Mouse (Mus musculus): ENCODE data around the gene Gm7694.

DNA sequence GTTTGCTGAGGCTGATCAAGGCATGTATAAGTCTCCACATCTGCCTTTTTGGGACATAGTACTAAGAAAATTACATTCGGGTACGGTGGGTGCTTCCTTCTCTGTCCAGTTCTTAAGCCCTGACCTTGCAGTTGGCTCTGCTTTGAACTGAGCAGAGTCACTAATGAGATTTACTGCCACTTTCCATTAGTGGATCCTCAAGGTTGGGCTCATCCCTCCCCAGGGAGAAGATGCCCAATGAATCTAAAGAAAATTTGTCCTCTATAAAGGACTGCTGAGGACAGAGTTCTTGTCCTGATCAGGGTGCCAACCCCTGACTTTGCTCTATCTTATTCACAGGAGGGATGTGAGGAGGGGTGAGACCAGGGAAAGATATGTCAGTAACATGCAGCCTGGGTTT lies 15.9 kb upstream of the Gm7694 start:
- TF ChIP-seq POLR2A (IDR thresholded peaks at IDR 0.05; ENCODE audit: insufficient read depth, low read depth, low read length): no peak
- no peak for TF ChIP-seq CTCF (IDR thresholded peaks at IDR 0.05; ENCODE audit: insufficient read depth, low read depth, low read length)
